Mouse (Mus musculus) CH12.LX (cell line): ENCODE data around the gene Stk39. TPM values are rescaled to one million over a fixed set of nuclear protein-coding genes. Genes with fewer than 3 reads are reported as not detected.

Experiments
- DNase-seq: peaks from one replicate; pipeline ENCODE4 v3.0.0-alpha.2; 2013; ENCODE audit errors: extremely low read depth
- H3K27ac ChIP-seq: 2 replicates; pipeline ENCODE4 v1.5.1; 2012; ENCODE audit warnings: low read depth, mild to moderate bottlenecking, control low read depth, moderate library complexity; ENCODE audit not compliant: insufficient read depth
- H3K27me3 ChIP-seq: replicated peaks from 2 replicates; pipeline ENCODE3; 2012; ENCODE audit warnings: inconsistent platforms
- H3K36me3 ChIP-seq, 2 experiments: replicated peaks in 1 of 2; 2 replicates each; pipeline versions ENCODE3 to v1.6.1; 2012; ENCODE audit warnings: inconsistent platforms in 1 of 2, low read length in 1 of 2, mild to moderate bottlenecking in 1 of 2, mixed read lengths in 1 of 2, moderate library complexity in 1 of 2; ENCODE audit not compliant: control insufficient read depth in 1 of 2, insufficient read depth in 1 of 2
- H3K4me1 ChIP-seq, 2 experiments: 2 replicates each; pipeline ENCODE4 v1.6.1; 2012; ENCODE audit warnings: inconsistent platforms in 1 of 2, moderate library complexity in 1 of 2; ENCODE audit not compliant: insufficient read depth in 2 of 2, control insufficient read depth in 1 of 2
- H3K4me2 ChIP-seq: 2 replicates; pipeline ENCODE4 v1.6.1; 2012; ENCODE audit warnings: low read depth, mild to moderate bottlenecking, control low read depth; ENCODE audit not compliant: poor library complexity, insufficient read depth, severe bottlenecking
- H3K4me3 ChIP-seq, 3 experiments: fragments of 150-350 bp in 1 of 3; sonication (generic) in 1 of 3; replicated peaks in 1 of 3; 2 replicates each; pipeline versions ENCODE3 to v1.5.1; 2011 to 2012; ENCODE audit warnings: low read depth in 2 of 3, low read length in 2 of 3, mild to moderate bottlenecking in 2 of 3, moderate library complexity in 2 of 3, control low read depth in 1 of 3, improper control_type of control experiment in 1 of 3, inconsistent platforms in 1 of 3, mixed read lengths in 1 of 3; ENCODE audit not compliant: poor library complexity in 1 of 3
- H3K79me2 ChIP-seq: replicated peaks from 2 replicates; pipeline ENCODE4 v1.6.1; 2012; ENCODE audit warnings: mild to moderate bottlenecking, moderate library complexity; ENCODE audit not compliant: control insufficient read depth, poor library complexity, insufficient read depth, severe bottlenecking; ENCODE audit errors: extremely low read depth
- H3K9ac ChIP-seq: 2 replicates; pipeline ENCODE4 v1.6.1; 2012; ENCODE audit warnings: low read depth, mild to moderate bottlenecking, control low read depth, moderate library complexity; ENCODE audit not compliant: insufficient read depth
- H3K9me3 ChIP-seq: replicated peaks from 2 replicates; pipeline ENCODE3; 2012; ENCODE audit warnings: low read length, inconsistent platforms, mixed read lengths
- BHLHE40 ChIP-seq: IDR thresholded peaks from 2 replicates; pipeline ENCODE4 v1.6.1; 2011; ENCODE audit warnings: mild to moderate bottlenecking, low read depth, low read length, improper control_type of control experiment
- CTCF ChIP-seq, 2 experiments: IDR thresholded peaks in 1 of 2; conservative IDR thresholded peaks in 1 of 2; 2 replicates each; pipeline ENCODE4 v1.5.1; 2011 to 2012; ENCODE audit warnings: low read depth in 2 of 2, low read length in 2 of 2, improper control_type of control experiment in 1 of 2, inconsistent platforms in 1 of 2, mild to moderate bottlenecking in 1 of 2, moderate library complexity in 1 of 2
- E2F4 ChIP-seq: IDR thresholded peaks from 2 replicates; pipeline ENCODE4 v1.6.1; 2011; ENCODE audit warnings: low read depth, low read length, improper control_type of control experiment; ENCODE audit not compliant: insufficient replicate concordance
- GABPA ChIP-seq: IDR thresholded peaks from 2 replicates; pipeline ENCODE4 v1.6.1; 2012; ENCODE audit warnings: low read depth, low read length, improper control_type of control experiment, inconsistent platforms; ENCODE audit not compliant: insufficient replicate concordance
- HCFC1 ChIP-seq: IDR thresholded peaks from 2 replicates; pipeline ENCODE4 v1.6.1; 2012; ENCODE audit warnings: low read depth, mild to moderate bottlenecking, inconsistent platforms, low read length, improper control_type of control experiment
- JUN ChIP-seq: IDR thresholded peaks from 2 replicates; pipeline ENCODE4 v1.6.1; 2011; ENCODE audit warnings: low read depth, mild to moderate bottlenecking, low read length, improper control_type of control experiment, moderate library complexity; ENCODE audit not compliant: insufficient read depth
- JUND ChIP-seq: conservative IDR thresholded peaks from 2 replicates; pipeline ENCODE4 v1.6.1; 2011; ENCODE audit warnings: low read depth, low read length, improper control_type of control experiment
- KAT2A ChIP-seq: IDR thresholded peaks from 2 replicates; pipeline ENCODE4 v1.6.1; 2012; ENCODE audit warnings: low read length, improper control_type of control experiment, inconsistent platforms; ENCODE audit not compliant: insufficient replicate concordance
- MAFK ChIP-seq: IDR thresholded peaks from 2 replicates; pipeline ENCODE4 v1.6.1; 2011; ENCODE audit warnings: low read length, improper control_type of control experiment; ENCODE audit not compliant: insufficient replicate concordance
- MAX ChIP-seq: IDR thresholded peaks from 2 replicates; pipeline ENCODE4 v1.6.1; 2011; ENCODE audit warnings: low read length, improper control_type of control experiment
- MAZ ChIP-seq: IDR thresholded peaks from 2 replicates; pipeline ENCODE4 v1.6.1; 2012; ENCODE audit warnings: low read depth, mild to moderate bottlenecking, inconsistent platforms, low read length, improper control_type of control experiment, moderate library complexity
- MXI1 ChIP-seq: IDR thresholded peaks from 2 replicates; pipeline ENCODE4 v1.6.1; 2011; ENCODE audit warnings: mild to moderate bottlenecking, low read depth, low read length, improper control_type of control experiment
- MYC ChIP-seq: IDR thresholded peaks from 2 replicates; pipeline ENCODE4 v1.6.1; 2011; ENCODE audit warnings: low read depth, mild to moderate bottlenecking, improper control_type of control experiment, low read length
- NELFE ChIP-seq: IDR thresholded peaks from 2 replicates; pipeline ENCODE4 v1.6.1; 2011; ENCODE audit warnings: low read depth, low read length, improper control_type of control experiment
- NRF1 ChIP-seq: IDR thresholded peaks from 2 replicates; pipeline ENCODE4 v1.6.1; 2014; ENCODE audit warnings: low read depth, mild to moderate bottlenecking, inconsistent platforms, low read length, improper control_type of control experiment, moderate library complexity
- PAX5 ChIP-seq: IDR thresholded peaks from 2 replicates; pipeline ENCODE4 v1.6.1; 2012; ENCODE audit warnings: low read length, inconsistent platforms, mixed read lengths
- POLR2A ChIP-seq: IDR thresholded peaks from 2 replicates; pipeline ENCODE4 v1.6.1; 2011; ENCODE audit warnings: low read depth, mild to moderate bottlenecking, improper control_type of control experiment, low read length
- POLR2AphosphoS2 ChIP-seq: IDR thresholded peaks from 2 replicates; pipeline ENCODE4 v1.6.1; 2011; ENCODE audit warnings: low read depth, low read length, improper control_type of control experiment
- RAD21 ChIP-seq: IDR thresholded peaks from 2 replicates; pipeline ENCODE4 v1.6.1; 2011; ENCODE audit warnings: low read depth, mild to moderate bottlenecking, low read length, improper control_type of control experiment, moderate library complexity
- SMC3 ChIP-seq: IDR thresholded peaks from 2 replicates; pipeline ENCODE4 v1.6.1; 2011; ENCODE audit warnings: low read depth, low read length, improper control_type of control experiment
- USF1 ChIP-seq: IDR thresholded peaks from 2 replicates; pipeline ENCODE4 v1.6.1; 2014; ENCODE audit warnings: low read depth, mild to moderate bottlenecking, inconsistent platforms, low read length, improper control_type of control experiment
- ZC3H11A ChIP-seq: IDR thresholded peaks from 2 replicates; pipeline ENCODE4 v1.6.1; 2012; ENCODE audit warnings: low read depth, mild to moderate bottlenecking, inconsistent platforms, low read length, improper control_type of control experiment
- ZNF384 ChIP-seq: IDR thresholded peaks from 2 replicates; pipeline ENCODE4 v1.6.1; 2012; ENCODE audit warnings: low read depth, low read length, improper control_type of control experiment, inconsistent platforms
- dilution Hi-C: fragments of 300-500 bp; cut with MboI; formaldehyde crosslinking; loops from 2 replicates; pipeline ENCODE4 v1.14.3; 2020; ENCODE audit warnings: low sequenced_read_pairs; ENCODE audit not compliant: extremely low pct_unique_long_range_greater_than_20kb, extremely low pct_ligation_motif_present
- in situ Hi-C: fragments of 300-500 bp; cut with MboI; formaldehyde crosslinking; loops from 3 replicates; pipeline ENCODE4 v1.14.3; 2019; ENCODE audit warnings: low sequenced_read_pairs, low pct_ligation_motif_present, low pct_unique_long_range_greater_than_20kb, mixed read lengths
- polyA plus RNA-seq: library from polyadenylated mRNA; unstranded; fragments of >175 nt; gene quantifications from 2 replicates; pipeline ENCODE4 v1.2.1, GENCODE M21; 2012; ENCODE audit warnings: low read depth; ENCODE audit not compliant: insufficient read length
- total RNA-seq, 2 experiments: library from RNA; depleted of rRNA; stranded (reverse); fragments of 300-350 nt in 1 of 2; fragments of >200 nt in 1 of 2; gene quantifications; 2 replicates each; pipeline ENCODE4 v1.2.3; 2012 to 2014

The Stk39 gene
- total and polyA plus RNA-seq, 3 experiments: not detected

DNA sequence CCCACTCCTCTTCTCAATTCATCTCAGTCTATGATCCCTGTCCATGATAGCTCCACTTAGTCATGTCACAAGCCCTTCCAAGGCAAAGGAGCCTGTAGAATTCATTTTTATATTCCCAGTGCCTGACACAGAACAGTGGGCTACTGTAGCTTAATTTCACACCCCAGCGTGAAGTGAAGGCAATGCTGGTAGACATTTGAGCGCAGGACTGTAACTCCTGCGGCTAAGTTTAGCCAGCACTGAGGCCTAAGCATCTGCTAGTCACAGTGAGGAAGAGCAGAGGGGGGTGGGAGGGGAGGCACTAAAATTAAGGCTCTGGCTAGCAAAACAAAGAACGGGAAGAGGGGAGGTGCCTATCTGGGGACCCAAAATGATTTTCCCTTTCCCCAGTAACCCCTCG is 110.4 kb downstream of the Stk39 start:
- DNase-seq: no peak
- dilution Hi-C loops (no loop called here), in situ Hi-C loops (no loop called here)
- no peaks in the 10 kb centered on the region for H3K79me2 ChIP-seq
- no peak overlapping the region for H3K4me3 ChIP-seq
- no peak overlapping the region for H3K9ac ChIP-seq
- no peaks in the 10 kb centered on the region for H3K36me3 ChIP-seq
- no peak overlapping the region for H3K27ac ChIP-seq
- no peak overlapping the region for H3K4me2 ChIP-seq
- H3K9me3 ChIP-seq: peaks cover 81% of the 10 kb centered on the region
- H3K4me1 ChIP-seq: no peaks in the 10 kb centered on the region
- no peak for TF ChIP-seq KAT2A
- no peaks in the 10 kb centered on the region for H3K27me3 ChIP-seq

DNA sequence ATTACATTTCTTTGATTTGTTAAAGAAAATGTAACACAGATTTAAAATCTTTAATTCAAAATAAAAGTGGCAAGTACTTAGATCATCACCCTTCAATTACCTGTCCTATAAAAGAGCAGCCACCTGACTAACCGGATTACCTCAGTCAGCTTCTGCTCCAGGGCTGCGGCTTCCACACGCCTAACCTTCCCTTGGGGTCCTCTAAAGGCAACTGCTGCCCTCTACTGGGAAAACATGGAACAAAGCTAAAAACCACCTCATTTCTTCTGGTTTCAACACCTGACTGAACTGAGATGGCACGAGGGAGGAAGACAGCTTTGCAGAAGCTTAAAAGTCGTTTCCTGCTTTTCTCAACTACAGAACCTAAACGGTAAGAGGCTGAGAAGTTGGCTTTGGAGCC is 121.4 kb downstream of the Stk39 start:
- dilution Hi-C loops (no loop called here), in situ Hi-C loops (no loop called here)
- Histone ChIP-seq H3K79me2 (no peaks in the 10 kb centered on the region), H3K9me3 (peaks cover 83% of the 10 kb centered on the region), H3K36me3 (no peaks in the 10 kb centered on the region), H3K4me1 (no peaks in the 10 kb centered on the region), H3K9ac (no peak overlapping the region), H3K27ac (no peak overlapping the region), H3K4me3 (no peak overlapping the region), H3K27me3 (no peaks in the 10 kb centered on the region), H3K4me2 (no peak overlapping the region)
- no peak for DNase-seq
- TF ChIP-seq USF1: no peak
- no peak for TF ChIP-seq ZC3H11A
- TF ChIP-seq MYC: no peak
- TF ChIP-seq POLR2A: no peak
- TF ChIP-seq JUN: no peak
- no peak for TF ChIP-seq BHLHE40

DNA sequence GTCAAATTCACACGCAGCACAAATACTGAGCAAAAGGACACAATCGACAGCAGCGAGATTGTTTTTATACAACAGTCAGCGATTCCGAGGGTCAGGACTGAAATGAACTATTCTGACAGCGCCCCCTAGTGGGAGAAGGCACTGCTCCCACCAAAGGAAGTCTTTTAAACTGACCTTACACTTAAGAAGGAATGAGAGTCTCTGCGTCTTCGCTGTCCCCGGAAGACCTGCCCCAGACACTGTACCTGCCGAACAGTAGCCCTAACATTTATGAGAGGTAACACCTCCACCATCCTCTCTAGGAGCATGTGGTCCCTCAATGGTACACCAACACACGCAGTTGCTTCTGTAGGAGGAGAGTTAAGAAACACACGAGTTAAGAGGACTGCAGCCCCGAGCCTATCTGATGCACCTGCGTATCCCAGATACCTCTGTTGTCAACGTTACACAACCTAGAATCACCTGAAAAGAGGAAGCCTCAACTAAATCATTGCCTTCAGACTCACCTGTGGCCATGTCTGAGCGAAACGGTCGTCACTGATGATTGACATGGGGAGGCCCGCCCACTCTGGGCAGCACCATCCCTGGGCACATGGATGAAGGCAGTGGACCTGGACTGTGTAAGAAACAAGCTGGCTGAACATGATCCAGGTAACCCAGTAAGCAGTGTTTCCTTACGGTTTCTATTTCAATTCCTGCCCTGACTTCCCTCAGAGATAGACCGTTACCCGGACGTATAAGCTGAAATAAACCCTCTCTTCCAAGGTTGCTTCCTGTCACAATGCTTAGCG is 122.3 kb downstream of the Stk39 start:
- H3K9me3 ChIP-seq: peaks cover 86% of the 10 kb centered on the region
- dilution Hi-C loops: no loop called here
- no peak overlapping the region for H3K9ac ChIP-seq
- no peaks in the 10 kb centered on the region for H3K4me1 ChIP-seq
- H3K36me3 ChIP-seq: no peaks in the 10 kb centered on the region
- TF ChIP-seq JUND (no peak), NRF1 (no peak), E2F4 (no peak), POLR2AphosphoS2 (no peak), GABPA (no peak), ZNF384 (no peak), PAX5 (no peak), NELFE (no peak), RAD21 (no peak), MAZ (no peak), MXI1 (no peak), USF1 (no peak), MAFK (no peak), HCFC1 (no peak), CTCF (conservative IDR thresholded peaks at IDR 0.05 in 1 of 2, IDR thresholded peaks at IDR 0.05 in 1 of 2; ENCODE audit: low read depth in 2 of 2, low read length in 2 of 2) (no peak), JUN (no peak), SMC3 (no peak), ZC3H11A (no peak), MAX (no peak), BHLHE40 (no peak)
- TF ChIP-seq, all 38 proteins: peak for 0
- in situ Hi-C loops: no loop called here
- Histone ChIP-seq H3K79me2 (no peaks in the 10 kb centered on the region), H3K4me2 (no peak overlapping the region), H3K4me3 (no peak overlapping the region), H3K27ac (no peak overlapping the region), H3K27me3 (no peaks in the 10 kb centered on the region)
- no peak for DNase-seq
